Mouse (Mus musculus) heart, postnatal 10 days (tissue): ENCODE results near the gene Avpi1. TPM values are rescaled to one million over a fixed set of nuclear protein-coding genes. Genes with fewer than 3 reads are reported as not detected.
A peak's percentile ranks its signal among the peaks of the same experiment; 100 is the strongest.

Experiments
- DNase-seq, 2 experiments: peaks; one replicate each; pipeline ENCODE4 v3.0.0; 2021
- intact Hi-C: fragments of 180-260 bp; cut with DNase I; formaldehyde crosslinking; loops from one replicate; pipeline ENCODE4 v1.15.1; 2025
- total RNA-seq, 2 experiments: library from RNA; stranded (reverse); gene quantifications; 2 replicates each; pipeline ENCODE4 v1.2.3; 2021

The Avpi1 gene
- 10 to 100 TPM; 10.9 to 13.1 TPM for total RNA-seq

- peak; percentile 97 to 98 for DNase-seq
- intact Hi-C loops: no loop called here
Observed at GRCm38 (mm10) chr19:42128787-42129508, at the start of gene Avpi1. TSS of gene Avpi1 (minus strand) at chr19:42129059.

GRCm38 (mm10) chr19:42177461-42177860, 48.6 kb upstream of the Avpi1 start:
- intact Hi-C loops: no loop called here
- DNase-seq: no peak

- no peak for DNase-seq
- intact Hi-C loops: no loop called here
Observed at GRCm38 (mm10) chr19:42176841-42177240, 48.0 kb upstream of the Avpi1 start.

DNA sequence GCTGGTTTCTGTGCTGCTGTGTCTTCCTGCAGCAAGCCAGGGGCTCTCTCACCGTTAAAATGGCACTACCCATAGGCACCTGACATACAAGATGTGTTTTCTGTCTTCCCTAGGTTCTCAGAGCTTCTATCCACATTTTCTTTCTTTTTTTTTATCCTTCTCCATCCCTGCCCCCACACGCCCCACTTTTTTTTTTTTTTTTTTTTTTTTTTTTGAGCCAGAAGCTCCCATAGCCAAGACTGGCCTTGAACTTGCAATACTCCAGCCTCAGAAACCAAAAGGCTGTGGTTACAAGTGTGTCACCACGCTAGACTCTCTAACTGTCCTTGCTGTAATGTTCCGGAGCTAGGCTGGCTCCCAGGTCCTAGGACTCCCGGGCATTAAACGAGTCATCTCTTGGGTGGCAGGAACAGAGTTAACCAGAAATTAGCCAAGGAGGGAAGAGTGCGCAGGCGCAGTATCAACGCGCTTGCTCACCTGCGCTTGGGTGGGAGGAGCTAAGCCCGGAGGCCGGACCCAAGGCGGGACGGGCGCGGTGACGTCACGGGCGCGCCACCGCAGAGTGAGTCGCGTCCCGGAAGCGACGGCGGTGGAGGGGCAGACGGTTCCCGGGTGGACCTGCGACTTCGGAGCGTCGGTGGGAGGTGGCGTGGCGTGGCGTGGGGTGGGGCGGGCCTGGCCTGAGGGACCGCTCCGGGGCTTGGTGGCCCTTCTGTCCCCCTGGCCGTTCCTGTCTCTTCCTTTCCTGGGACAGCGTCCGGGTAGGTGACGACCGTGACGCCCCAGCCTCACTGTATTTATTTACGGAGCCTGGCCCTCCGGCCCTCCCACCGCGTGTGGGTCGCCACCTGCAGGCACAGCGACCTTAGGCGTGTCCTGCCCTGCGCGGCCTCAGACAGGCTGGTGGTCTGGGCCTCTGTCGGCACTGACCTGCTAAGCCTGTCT, 41.4 kb upstream of the Avpi1 start:
- peak; percentile 93 for DNase-seq
- intact Hi-C loops: no loop called here

- DNase-seq: no peak
- intact Hi-C loops: loop anchor here (5.0 kb wide), 1 partner anchor 132 kb away; the partner anchor contains the start of gene Ankrd2
Observed at GRCm38 (mm10) chr19:42169322-42169975, 40.6 kb upstream of the Avpi1 start.

GRCm38 (mm10) chr19:42167489-42167888, 38.6 kb upstream of the Avpi1 start:
- intact Hi-C loops: loop anchor here (5.0 kb wide), 1 partner anchor 130 kb away; the partner anchor contains the start of gene Ankrd2

DNA sequence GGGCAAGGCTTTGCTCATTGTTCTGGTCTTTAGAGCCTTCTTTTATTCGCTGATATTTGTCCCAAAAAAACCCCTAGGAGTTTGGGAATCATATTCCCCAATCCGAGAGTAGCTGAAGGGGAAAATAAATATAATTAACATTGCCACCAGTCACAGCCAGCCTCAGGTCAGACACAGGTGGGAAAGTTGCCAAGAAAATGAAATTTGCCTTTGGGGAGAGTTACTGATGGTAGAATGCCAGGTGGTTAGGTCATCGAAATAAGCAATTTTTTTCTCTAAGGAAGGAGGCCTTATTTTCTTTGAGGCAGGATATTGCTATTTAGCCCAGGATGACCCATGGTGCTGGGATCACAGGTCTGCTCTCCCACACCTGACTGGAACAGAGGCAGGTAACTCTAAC, 37.9 kb upstream of the Avpi1 start:
- intact Hi-C loops: loop anchor here (1.0 to 5.0 kb wide), 2 partner anchors 22 to 129 kb away; partner anchors contain the start of gene Ankrd2

More at GRCm38 (mm10) chr19:42167489-42167888, 38.6 kb upstream of the Avpi1 start:
- DNase-seq: no peak

DNA sequence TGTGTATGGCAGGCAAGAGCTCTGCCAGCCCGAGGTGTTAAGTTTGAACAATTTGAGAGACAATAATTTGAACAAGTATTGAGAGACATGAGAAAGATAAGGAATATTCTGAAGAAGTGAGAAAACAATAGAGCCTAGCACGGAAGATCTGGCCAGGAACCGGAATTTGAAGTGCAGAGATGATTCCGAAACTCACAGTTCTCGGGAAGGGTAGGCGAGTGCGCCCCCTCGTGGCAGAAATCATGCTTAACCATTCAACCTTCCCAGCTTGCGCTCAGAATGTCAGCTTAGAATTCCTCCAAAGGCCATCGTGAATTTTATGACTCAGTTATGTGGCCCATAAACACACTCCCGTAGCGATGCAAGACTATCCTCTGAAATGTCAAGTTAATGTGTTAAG, 37.3 kb upstream of the Avpi1 start:
- intact Hi-C loops: loop anchor here (1.0 to 5.0 kb wide), 2 partner anchors 22 to 129 kb away; partner anchors contain the start of gene Ankrd2
- peak; percentile 91 to 97 for DNase-seq

More for the DNA sequence above, 37.9 kb upstream of the Avpi1 start:
- no peak for DNase-seq

DNA sequence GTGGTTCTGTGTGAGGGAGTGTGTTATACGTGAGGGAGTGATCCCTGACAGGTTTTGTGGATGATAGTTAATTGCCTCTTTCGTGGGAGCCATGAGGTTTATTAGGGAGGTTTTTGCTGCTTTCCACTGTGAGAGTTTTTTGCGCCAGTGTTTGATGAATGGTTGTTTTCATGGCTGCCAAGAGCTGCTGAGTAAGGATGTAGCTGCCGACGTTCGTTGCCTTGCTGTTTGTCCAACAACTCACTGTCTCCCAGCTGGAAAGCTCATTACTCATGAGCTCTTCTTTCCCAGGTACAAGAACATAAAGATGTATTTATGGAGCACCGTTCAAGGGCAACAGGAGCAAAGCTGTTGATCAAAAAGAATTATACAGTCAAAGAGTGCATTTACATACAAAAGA, 35.3 kb upstream of the Avpi1 start:
- intact Hi-C loops: no loop called here

GRCm38 (mm10) chr19:42163764-42164163, 34.9 kb upstream of the Avpi1 start, which contains the start of gene Zfyve27:
TSS of gene Zfyve27 (plus strand) at chr19:42163951.
- intact Hi-C loops: no loop called here
- DNase-seq: no peak

More for the DNA sequence above, 35.3 kb upstream of the Avpi1 start:
- no peak for DNase-seq

DNA sequence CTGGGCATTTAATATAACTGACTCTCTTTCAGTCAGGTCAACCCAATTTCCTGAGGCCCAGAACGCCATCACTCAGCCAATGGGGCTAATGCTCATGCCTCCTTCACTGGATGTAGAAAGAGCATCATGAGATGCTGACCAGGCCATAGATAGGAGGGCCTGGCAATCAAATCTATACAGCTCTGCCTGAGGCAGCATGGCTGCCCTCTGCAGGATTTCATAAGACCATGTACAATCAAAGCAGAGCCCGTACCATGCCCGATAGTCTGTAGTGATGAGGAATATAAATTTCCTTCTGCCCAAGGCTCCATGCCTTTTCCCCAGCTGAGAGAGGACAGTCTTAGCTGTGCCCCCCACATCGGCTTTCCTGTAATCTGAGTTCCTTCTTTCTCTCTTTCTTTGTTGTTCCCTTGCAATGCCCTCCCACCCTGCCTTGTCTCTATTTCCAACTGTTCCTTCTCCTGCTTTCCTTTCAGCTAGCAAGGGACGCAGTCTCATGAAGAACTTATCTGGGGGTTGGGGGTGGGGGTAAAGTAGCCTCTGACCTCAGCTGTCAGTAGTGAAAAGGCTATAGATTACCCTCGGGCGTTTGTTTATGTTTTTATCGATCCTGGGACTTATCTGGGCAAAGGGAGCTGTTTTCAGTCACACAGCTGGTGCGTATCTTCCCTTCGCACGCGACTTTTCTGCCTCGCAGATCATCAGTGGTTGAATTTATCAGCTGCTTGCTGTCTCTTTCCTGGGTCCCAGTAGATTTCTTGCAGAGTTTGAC, 29.6 kb upstream of the Avpi1 start:
- intact Hi-C loops: no loop called here
- DNase-seq: no peak

DNA sequence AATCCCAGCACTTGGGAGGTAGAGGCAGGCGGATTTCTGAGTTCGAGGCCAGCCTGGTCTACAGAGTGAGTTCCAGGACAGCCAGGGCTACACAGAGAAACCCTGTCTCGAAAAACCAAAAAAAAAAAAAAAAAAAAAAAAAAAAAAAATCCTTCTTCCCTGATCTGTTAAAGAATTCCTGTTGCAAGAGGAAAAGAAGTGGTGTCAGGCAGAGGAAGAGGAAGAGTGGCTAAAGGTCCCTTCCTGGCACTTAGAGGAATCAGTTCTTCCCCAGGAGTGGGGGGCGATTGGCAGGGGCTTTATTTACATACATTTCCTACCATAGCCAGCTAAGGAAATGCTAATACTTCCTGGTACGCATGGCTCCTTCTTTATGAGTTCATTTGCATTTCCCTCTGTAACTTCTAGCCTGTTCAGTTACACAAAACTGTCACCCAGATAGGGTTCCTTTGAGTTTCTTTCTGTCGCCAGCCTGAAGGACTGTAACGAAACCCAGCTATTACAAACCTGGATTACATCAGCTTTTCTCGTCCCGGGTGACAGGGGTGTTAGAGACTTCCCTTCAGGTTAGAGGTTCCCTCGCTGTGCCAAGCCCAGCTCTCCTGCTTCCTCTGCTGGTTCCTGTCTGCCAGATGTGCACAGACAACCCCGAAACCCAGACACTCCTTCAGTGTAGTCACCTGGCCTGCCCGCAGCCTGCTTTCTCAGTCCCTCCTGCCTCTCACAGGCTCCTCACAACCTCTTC, 28.8 kb upstream of the Avpi1 start:
- intact Hi-C loops: no loop called here
- DNase-seq: peak in 1 of 2 experiments; percentile 8

GRCm38 (mm10) chr19:42151990-42152389, 23.1 kb upstream of the Avpi1 start:
- intact Hi-C loops: loop anchor here (5.0 kb wide), 1 partner anchor 115 kb away; the partner anchor contains the start of gene Ankrd2

GRCm38 (mm10) chr19:42148569-42148860, 19.7 kb upstream of the Avpi1 start:
- DNase-seq: no peak
- intact Hi-C loops: loop anchor here (5.0 kb wide), 1 partner anchor 166 kb away; the partner anchor contains the start of genes Mms19 and Ubtd1

More at GRCm38 (mm10) chr19:42151990-42152389, 23.1 kb upstream of the Avpi1 start:
- DNase-seq: peak; percentile 92 to 94

- intact Hi-C loops: loop anchor here (5.0 kb wide), 1 partner anchor 166 kb away; the partner anchor contains the start of genes Mms19 and Ubtd1
- DNase-seq: peak; percentile 77 to 81
Observed at GRCm38 (mm10) chr19:42147769-42148568, 19.1 kb upstream of the Avpi1 start.

GRCm38 (mm10) chr19:42147170-42147768, 18.4 kb upstream of the Avpi1 start, which contains the start of gene Marveld1:
TSS of gene Marveld1 (plus strand) at chr19:42147400.
- intact Hi-C loops: loop anchor here (5.0 kb wide), 1 partner anchor 165 kb away; the partner anchor contains the start of genes Mms19 and Ubtd1
- peak; percentile 86 to 88 for DNase-seq

GRCm38 (mm10) chr19:42146276-42147010, 17.6 kb upstream of the Avpi1 start:
- intact Hi-C loops: loop anchor here (5.0 kb wide), 1 partner anchor 164 kb away; the partner anchor contains the start of genes Mms19 and Ubtd1
- DNase-seq: peak in 1 of 2 experiments; percentile 26
